Mouse (Mus musculus) lung, adult 2 months (tissue): Measurements from ENCODE around the gene Folr1. TPM values are rescaled to one million over a fixed set of nuclear protein-coding genes. Genes with fewer than 3 reads are reported as not detected.

Experiments
- DNase-seq: peaks from one replicate; pipeline ENCODE4 v3.0.0; 2022
- H3K4me1 ChIP-seq: fragments of 200-500 bp; 2 replicates; pipeline ENCODE4 v1.6.1; 2011; ENCODE audit warnings: low read length; ENCODE audit not compliant: control insufficient read depth, insufficient read depth
- H3K4me3 ChIP-seq: fragments of 200-500 bp; replicated peaks from 2 replicates; pipeline ENCODE3; 2011; ENCODE audit warnings: low read depth, mild to moderate bottlenecking, control low read depth, low read length; ENCODE audit errors: extremely low read depth
- CTCF ChIP-seq: fragments of 200-500 bp; IDR thresholded peaks from 2 replicates; pipeline ENCODE4 v1.5.1; 2011; ENCODE audit warnings: mild to moderate bottlenecking, low read length, control low read depth; ENCODE audit not compliant: insufficient read depth
- POLR2A ChIP-seq: fragments of 200-500 bp; IDR thresholded peaks from 2 replicates; pipeline ENCODE4 v1.6.1; 2011; ENCODE audit warnings: low read depth, mild to moderate bottlenecking, control low read depth, low read length, borderline replicate concordance; ENCODE audit errors: extremely low read depth
- WGBS: fragments of 180-500 bp; shearing (Covaris S2); methylation state at CpG from one replicate; pipeline ENCODE4 v1.1.7; 2018; 5-methylcytosine and 5-hydroxymethylcytosine counted together
- polyA plus RNA-seq: library from polyadenylated mRNA; depleted of rRNA; stranded (reverse); fragments of >200 nt; gene quantifications from 2 replicates; pipeline ENCODE4 v1.2.3, GENCODE M21; 2012; rRNA removed

The Folr1 gene
- polyA plus RNA-seq, 1 experiment, result 1.2 TPM

DNA sequence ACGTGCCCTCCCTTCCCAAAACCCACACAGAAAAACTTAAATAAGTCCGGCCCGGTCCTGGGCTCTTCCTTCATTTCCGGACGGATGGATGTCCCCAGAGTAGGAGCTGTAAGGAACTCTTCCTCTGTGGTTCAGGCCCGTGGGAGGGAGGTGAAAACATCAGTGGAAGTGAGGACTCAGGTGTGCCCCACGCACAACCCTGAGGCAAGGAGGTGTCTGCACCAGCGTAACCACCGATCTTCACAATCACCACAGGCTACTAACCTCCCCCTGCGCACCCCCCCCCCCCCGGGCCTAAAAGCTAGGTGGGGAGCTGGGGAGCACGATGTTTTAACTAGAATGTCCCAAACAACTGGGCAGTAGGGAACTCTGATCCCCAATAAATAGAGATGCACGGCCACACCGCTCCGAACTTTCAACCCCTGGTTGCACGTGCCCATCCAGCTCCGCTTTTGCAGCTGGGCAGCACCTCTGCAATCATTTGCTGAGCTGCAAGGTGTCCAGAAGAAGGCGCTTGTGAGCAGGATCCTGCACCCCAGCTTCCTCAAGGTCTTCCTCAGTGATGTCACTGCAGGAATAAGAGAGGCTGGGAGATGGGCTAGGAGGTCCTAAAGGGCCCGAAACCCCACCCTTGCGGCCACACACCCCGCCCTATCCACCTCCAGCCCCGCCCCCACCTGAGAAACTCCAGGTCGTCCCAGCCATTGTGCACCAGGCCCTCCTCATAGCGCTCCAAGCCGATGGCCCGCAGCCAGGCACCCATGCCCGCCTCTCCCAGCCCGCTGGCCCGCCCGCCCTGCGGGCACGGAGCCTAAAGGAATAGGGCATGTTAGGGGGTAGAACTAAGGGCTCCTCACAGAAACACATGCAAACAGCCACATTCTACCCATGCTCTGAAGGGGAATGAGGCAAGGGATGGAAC, 47.5 kb downstream of the Folr1 start:
- WGBS, result 56% methylated on average over 32 of the region's 32 CpGs
- peak; percentile 40 for DNase-seq
- H3K4me3 ChIP-seq, result no peak overlapping the region
- no peak for TF ChIP-seq POLR2A
- TF ChIP-seq CTCF, result peak; percentile 50; the same call in 1 of the 2 replicates
- H3K4me1 ChIP-seq, result peaks cover 4% of the 10 kb centered on the region; the same call in 1 of the 2 replicates

DNA sequence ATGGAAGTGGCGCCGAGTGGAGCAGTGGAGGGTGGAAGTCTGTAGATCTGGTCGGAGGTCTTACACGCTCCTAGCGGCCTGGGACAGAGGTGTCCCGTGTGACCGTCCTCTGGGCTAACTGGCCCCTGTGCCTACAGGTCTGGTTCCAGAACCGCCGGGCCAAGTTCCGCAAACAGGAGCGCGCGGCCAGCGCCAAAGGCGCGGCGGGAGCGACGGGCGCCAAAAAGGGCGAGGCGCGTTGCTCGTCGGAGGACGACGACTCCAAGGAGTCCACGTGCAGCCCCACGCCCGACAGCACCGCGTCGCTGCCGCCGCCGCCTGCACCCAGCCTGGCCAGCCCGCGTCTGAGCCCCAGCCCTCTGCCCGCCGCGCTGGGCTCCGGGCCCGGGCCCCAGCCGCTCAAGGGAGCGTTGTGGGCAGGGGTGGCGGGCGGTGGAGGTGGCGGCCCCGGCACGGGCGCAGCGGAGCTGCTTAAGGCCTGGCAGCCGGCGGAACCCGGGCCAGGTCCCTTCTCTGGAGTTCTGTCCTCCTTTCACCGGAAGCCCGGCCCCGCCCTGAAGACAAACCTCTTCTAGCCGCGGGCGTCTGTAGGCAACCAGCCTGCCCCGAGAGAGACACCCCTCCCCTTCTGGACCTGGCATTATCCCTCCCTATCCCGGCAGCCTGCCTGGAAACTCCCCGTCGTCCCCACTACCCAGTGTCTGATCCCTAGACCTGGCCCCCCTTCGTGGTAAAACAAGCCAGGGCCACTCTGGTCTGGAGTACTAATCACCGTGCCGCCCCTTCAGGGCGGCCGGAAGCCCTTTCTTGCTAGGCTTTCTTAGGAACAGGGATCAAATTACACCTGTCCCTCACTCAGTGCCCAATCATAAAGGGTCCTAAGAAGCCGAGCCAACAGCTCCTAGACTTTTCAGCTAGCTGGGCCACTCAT, 48.8 kb downstream of the Folr1 start:
- H3K4me1 ChIP-seq, result peaks cover 4% of the 10 kb centered on the region; the same call in 1 of the 2 replicates
- peak; percentile 59 for DNase-seq
- TF ChIP-seq CTCF (no peak), POLR2A (0 out of 2 replicates have a peak, but pooled peaks have one; percentile 3)
- peak overlapping the region; percentile 8 for H3K4me3 ChIP-seq
- WGBS, result under 1% methylated on average over 68 of the region's 71 CpGs

DNA sequence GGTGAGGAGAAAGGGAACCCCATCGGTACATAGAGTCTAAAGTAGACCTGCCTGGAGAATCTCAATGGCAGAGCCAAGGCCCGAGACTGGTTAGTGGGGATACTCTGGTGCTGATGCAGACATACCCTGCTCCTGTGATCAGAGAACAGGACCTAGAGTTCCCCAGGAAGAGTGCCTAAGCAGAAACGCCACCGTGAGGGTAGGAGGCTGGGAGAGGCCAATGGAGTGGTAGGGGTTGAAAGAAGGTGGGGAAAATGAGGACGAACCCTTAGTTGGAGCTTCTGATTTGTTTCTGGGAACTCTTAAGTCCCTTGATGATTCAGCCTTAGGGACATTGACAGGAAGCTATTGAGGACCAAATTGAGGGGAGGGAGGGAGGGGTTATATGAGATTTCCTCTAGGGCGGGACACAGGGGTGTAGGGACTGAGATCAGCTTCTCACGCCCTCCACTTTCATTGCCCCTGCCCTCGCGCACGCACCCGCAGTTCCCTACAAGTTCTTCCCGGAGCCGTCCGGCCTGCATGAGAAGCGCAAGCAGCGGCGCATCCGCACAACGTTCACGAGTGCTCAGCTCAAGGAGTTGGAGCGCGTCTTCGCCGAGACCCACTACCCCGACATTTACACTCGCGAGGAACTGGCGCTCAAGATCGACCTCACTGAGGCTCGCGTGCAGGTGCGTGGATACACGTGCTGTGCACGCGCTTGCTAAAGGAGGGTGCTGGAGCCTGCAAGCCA, 50.1 kb downstream of the Folr1 start:
- no peak overlapping the region for H3K4me3 ChIP-seq
- WGBS, result 7% methylated on average over 35 of the region's 35 CpGs
- no peak for DNase-seq
- H3K4me1 ChIP-seq, result peaks cover 4% of the 10 kb centered on the region; the same call in 1 of the 2 replicates
- TF ChIP-seq CTCF (no peak), POLR2A (no peak)

DNA sequence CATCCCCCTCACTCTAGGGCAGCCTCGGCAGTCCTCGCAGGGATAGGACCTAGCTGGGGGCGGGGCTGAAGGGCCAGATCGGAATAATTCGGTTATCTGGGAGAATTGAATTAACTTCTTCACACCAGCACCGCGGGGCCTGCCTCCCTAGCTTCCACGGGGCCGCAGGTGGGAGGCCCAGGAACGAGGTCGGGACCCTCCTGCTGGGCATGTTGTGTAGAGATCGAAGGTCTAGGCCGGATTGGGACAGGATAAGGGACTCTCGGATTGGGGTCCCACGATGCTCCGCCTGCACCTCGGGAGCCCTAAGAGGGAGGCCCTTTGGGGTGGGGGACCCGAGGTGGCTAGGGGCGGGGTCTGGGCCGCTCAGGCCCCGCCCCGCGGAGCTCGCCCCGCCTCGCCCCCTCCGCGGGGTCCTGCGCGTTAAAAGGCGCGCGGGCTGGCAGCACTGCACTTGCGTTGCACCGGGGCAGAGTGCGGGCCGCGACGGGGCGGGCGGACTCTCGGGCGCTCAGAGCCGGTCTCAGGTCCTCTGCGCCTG, 52.7 kb downstream of the Folr1 start, which contains the start of gene Phox2a:
Gene Phox2a, plus strand, starts transcription at position 453 of the 541 bp plus-strand sequence.
- WGBS, result 2% methylated on average over 45 of the region's 45 CpGs
- TF ChIP-seq CTCF, result no peak
- no peak for TF ChIP-seq POLR2A
- Histone ChIP-seq H3K4me1 (peaks cover 4% of the 10 kb centered on the region; the same call in 1 of the 2 replicates), H3K4me3 (no peak within 1 kb of the TSS)
- DNase-seq, result no peak

Other genes starting within 250 kb of the Folr1 start
- gene Clpb, start 207.2 kb downstream of the Folr1 start, polyA plus RNA-seq, result 11.9 and 15.5 TPM in 2 replicates
- gene Phox2a, start 52.5 kb downstream of the Folr1 start, polyA plus RNA-seq, result not detected in 2 replicates
- gene Inppl1, start 32.6 kb downstream of the Folr1 start, polyA plus RNA-seq, result 84.3 TPM in 2 replicates
- 11.8 and 12.6 TPM in 2 replicates for gene Folr2, start 13.6 kb downstream of the Folr1 start, polyA plus RNA-seq
- 21.1 and 36.2 TPM in 2 replicates for gene Anapc15, start 7.1 kb downstream of the Folr1 start, polyA plus RNA-seq
- gene Lamtor1, start 35.1 kb upstream of the Folr1 start, polyA plus RNA-seq, result 171 and 205 TPM in 2 replicates
- gene Tomt, start 35.6 kb upstream of the Folr1 start, polyA plus RNA-seq, result 0.06 TPM in 1 of 2 replicates, not detected in the other
- gene Lrrc51, start 63.1 kb upstream of the Folr1 start, polyA plus RNA-seq, result 28.9 and 36.5 TPM in 2 replicates
- 80.1 and 93.4 TPM in 2 replicates for gene Numa1, start 63.3 kb upstream of the Folr1 start, polyA plus RNA-seq
- 11.4 and 12.0 TPM in 2 replicates for gene Il18bp, start 147.9 kb upstream of the Folr1 start, polyA plus RNA-seq
- 20.5 and 31.9 TPM in 2 replicates for gene Rnf121, start 194.7 kb upstream of the Folr1 start, polyA plus RNA-seq
- 14.8 and 18.9 TPM in 2 replicates for gene Xndc1, start 194.7 kb upstream of the Folr1 start, polyA plus RNA-seq
- gene Xntrpc, start 194.9 kb upstream of the Folr1 start, polyA plus RNA-seq, result 3.0 and 3.5 TPM in 2 replicates
- not detected in 2 replicates for gene Trpc2, start 212.3 kb upstream of the Folr1 start, polyA plus RNA-seq
- 7.3 and 15.7 TPM in 2 replicates for gene Art1, start 231.0 kb upstream of the Folr1 start, polyA plus RNA-seq
- 0.27 and 1.2 TPM in 2 replicates for gene Art5, start 238.7 kb upstream of the Folr1 start, polyA plus RNA-seq
- gene Chrna10, start 246.0 kb upstream of the Folr1 start, polyA plus RNA-seq, result 1.6 and 1.9 TPM in 2 replicates